Mouse (Mus musculus): ENCODE measurements around the gene Sh2b1.

DNA sequence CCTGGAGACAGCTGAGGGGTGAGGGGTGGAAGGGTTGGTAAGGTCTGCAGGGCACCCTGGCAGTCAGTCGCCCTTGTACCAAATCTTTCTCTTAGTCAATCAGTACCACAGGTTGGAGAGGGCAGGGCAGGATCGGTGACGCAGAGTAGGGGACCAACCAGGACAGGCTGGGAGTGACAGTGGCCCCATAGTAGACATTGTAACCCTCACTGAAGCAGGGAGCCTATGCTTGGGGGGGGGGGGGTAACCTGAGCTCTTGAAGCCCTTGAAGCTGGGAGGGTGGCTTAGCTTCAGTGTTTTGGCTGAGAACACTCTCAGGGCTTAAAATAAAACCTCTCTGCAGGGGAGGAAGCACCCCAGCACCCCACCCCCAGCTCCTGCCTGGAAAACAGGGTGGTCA is 13.6 kb downstream of the Sh2b1 start:
- TF ChIP-seq CTCF (IDR thresholded peaks at IDR 0.05; ENCODE audit: extremely low read depth, insufficient read length, insufficient replicate concordance, low read depth, low read length), result no peak
- no peak for TF ChIP-seq POLR2A (IDR thresholded peaks at IDR 0.05; ENCODE audit: low read depth, low read length)
